Mouse (Mus musculus) forebrain, embryonic 12.5 days (tissue): ENCODE results near the gene Bdkrb1. TPM values are rescaled to one million over a fixed set of nuclear protein-coding genes. Genes with fewer than 3 reads are reported as not detected.

Experiments used
- polyA plus RNA-seq: library from polyadenylated mRNA; unstranded; fragments of >200 nt; fragmentation: Nextera tagmentation; extraction: Ambion mirVana; gene quantifications from 2 replicates; pipeline ENCODE4 v1.2.1, GENCODE M21; 2016

Bdkrb1 gene
- polyA plus RNA-seq, 1 experiment from 2014 or later = not detected

Other genes starting within 250 kb of the Bdkrb1 start
- gene D430019H16Rik, start 149.2 kb upstream of the Bdkrb1 start, polyA plus RNA-seq = 7.7 and 7.9 TPM in 2 replicates
- gene Bdkrb2, start 39.9 kb upstream of the Bdkrb1 start, polyA plus RNA-seq = 0.35 and 0.40 TPM in 2 replicates
- 27.8 and 28.5 TPM in 2 replicates for gene Gskip, start 81.7 kb downstream of the Bdkrb1 start, polyA plus RNA-seq
- gene Atg2b, start 82.1 kb downstream of the Bdkrb1 start, polyA plus RNA-seq = 17.7 and 18.3 TPM in 2 replicates
- gene Ak7, start 102.9 kb downstream of the Bdkrb1 start, polyA plus RNA-seq = 0.45 and 0.78 TPM in 2 replicates
- 326 and 334 TPM in 2 replicates for gene Papola, start 181.6 kb downstream of the Bdkrb1 start, polyA plus RNA-seq